Mouse (Mus musculus) macrophage (primary cell): Measurements from ENCODE around the gene P2rx2. TPM values are rescaled to one million over a fixed set of nuclear protein-coding genes. Genes with fewer than 3 reads are reported as not detected.

Experiments used
- H3K27ac ChIP-seq: fragments of 350-480 bp; formaldehyde crosslinking; 2 replicates; pipeline ENCODE4 v1.9.0; 2021
- H3K36me3 ChIP-seq: fragments of 350-480 bp; formaldehyde crosslinking; 2 replicates; pipeline ENCODE4 v1.9.0; 2021; ENCODE audit errors: inconsistent target
- H3K4me3 ChIP-seq: fragments of 350-480 bp; formaldehyde crosslinking; 2 replicates; pipeline ENCODE4 v1.9.0; 2021; ENCODE audit errors: inconsistent target
- H3K79me2 ChIP-seq: fragments of 350-480 bp; formaldehyde crosslinking; 2 replicates; pipeline ENCODE4 v1.9.0; 2021; ENCODE audit errors: inconsistent target
- WGBS: methylation state at CpG from one replicate; pipeline ENCODE4 v1.1.7; 2026; ENCODE audit warnings: inconsistent platforms; ENCODE audit not compliant: missing documents; 5-methylcytosine and 5-hydroxymethylcytosine counted together
- polyA plus RNA-seq: library from polyadenylated mRNA; stranded (reverse); fragments of 250-400 nt; gene quantifications from 3 replicates; pipeline ENCODE4 v1.2.4, GENCODE M21; 2018; ENCODE audit warnings: inconsistent platforms
- total RNA-seq, 78 experiments: library from RNA; depleted of rRNA; stranded (reverse); fragments of 250-400 nt; gene quantifications; 1 replicate in 9 of 78; 2 replicates in 24 of 78; 3 replicates in 43 of 78; 4 replicates in 2 of 78; pipeline ENCODE4 v1.2.4; 2018; ENCODE audit warnings: inconsistent platforms in 56 of 78

P2rx2 gene
- not detected for total RNA-seq (2018; cell fraction: chromatin; rRNA removed)
- total RNA-seq (2018; cell fraction: cytosol; rRNA removed) = not detected
- not detected for total RNA-seq (2018; cell fraction: nucleus; rRNA removed)
- not detected in 3 replicates for polyA plus RNA-seq

- H3K27ac ChIP-seq = no peak within 1 kb of the TSS
- no peaks in the 10 kb centered on the region for H3K36me3 ChIP-seq
- H3K4me3 ChIP-seq = no peak within 1 kb of the TSS
- H3K79me2 ChIP-seq = no peaks in the 10 kb centered on the region
- WGBS = 6% methylated on average over 43 of the region's 43 CpGs
Measured at GRCm38 (mm10) chr5:110342648-110343284, at the start of gene P2rx2. Gene P2rx2, minus strand, starts transcription at chr5:110343212.

GRCm38 (mm10) chr5:110392727-110393126 is 49.7 kb upstream of the P2rx2 start:
- no peak overlapping the region for H3K4me3 ChIP-seq
- WGBS = 98% methylated on average over 5 of the region's 5 CpGs
- no peak overlapping the region for H3K27ac ChIP-seq
- no peaks in the 10 kb centered on the region for H3K79me2 ChIP-seq
- H3K36me3 ChIP-seq = no peaks in the 10 kb centered on the region

GRCm38 (mm10) chr5:110390631-110391030 is 47.6 kb upstream of the P2rx2 start:
- 63% methylated on average over 4 of the region's 4 CpGs for WGBS
- H3K36me3 ChIP-seq = no peaks in the 10 kb centered on the region
- no peak overlapping the region for H3K27ac ChIP-seq
- H3K79me2 ChIP-seq = no peaks in the 10 kb centered on the region; the same call in 1 of the 2 replicates
- H3K4me3 ChIP-seq = no peak overlapping the region

- 58% methylated on average over 8 of the region's 8 CpGs for WGBS
- H3K79me2 ChIP-seq = peaks cover 28% of the 10 kb centered on the region; the same call in 1 of the 2 replicates
- no peak overlapping the region for H3K4me3 ChIP-seq
- H3K36me3 ChIP-seq = no peaks in the 10 kb centered on the region
- H3K27ac ChIP-seq = no peak overlapping the region
Measured at GRCm38 (mm10) chr5:110387332-110387731, 44.3 kb upstream of the P2rx2 start.

GRCm38 (mm10) chr5:110386371-110387330 is 43.6 kb upstream of the P2rx2 start:
- Histone ChIP-seq H3K4me3 (no peak overlapping the region), H3K36me3 (no peaks in the 10 kb centered on the region), H3K27ac (no peak overlapping the region), H3K79me2 (peaks cover 33% of the 10 kb centered on the region; the same call in 1 of the 2 replicates)
- 16% methylated on average over 86 of the region's 90 CpGs for WGBS

- H3K79me2 ChIP-seq = peaks cover 33% of the 10 kb centered on the region; the same call in 1 of the 2 replicates
- H3K27ac ChIP-seq = no peak overlapping the region
- 73% methylated on average over 4 of the region's 4 CpGs for WGBS
- H3K4me3 ChIP-seq = no peak overlapping the region
- no peaks in the 10 kb centered on the region for H3K36me3 ChIP-seq
Measured at GRCm38 (mm10) chr5:110385263-110385662, 42.3 kb upstream of the P2rx2 start.

- Histone ChIP-seq H3K4me3 (no peak overlapping the region), H3K36me3 (no peaks in the 10 kb centered on the region), H3K79me2 (peaks cover 33% of the 10 kb centered on the region; the same call in 1 of the 2 replicates), H3K27ac (no peak overlapping the region)
- 94% methylated on average over 6 of the region's 6 CpGs for WGBS
Measured at GRCm38 (mm10) chr5:110384491-110384890, 41.5 kb upstream of the P2rx2 start.

- Histone ChIP-seq H3K36me3 (peaks cover 31% of the 10 kb centered on the region; the same call in 1 of the 2 replicates), H3K79me2 (peaks cover 30% of the 10 kb centered on the region; the same call in 1 of the 2 replicates), H3K27ac (no peak overlapping the region), H3K4me3 (no peak overlapping the region)
- 97% methylated on average over 4 of the region's 4 CpGs for whole genome bisulfite sequencing
Measured at GRCm38 (mm10) chr5:110379823-110380222, 36.8 kb upstream of the P2rx2 start.

GRCm38 (mm10) chr5:110379086-110379485 is 36.1 kb upstream of the P2rx2 start:
- Histone ChIP-seq H3K36me3 (peaks cover 38% of the 10 kb centered on the region; the same call in 1 of the 2 replicates), H3K79me2 (peaks cover 23% of the 10 kb centered on the region; the same call in 1 of the 2 replicates), H3K27ac (no peak overlapping the region), H3K4me3 (no peak overlapping the region)
- WGBS = 90% methylated on average over 15 of the region's 15 CpGs

GRCm38 (mm10) chr5:110378181-110378583 is 35.2 kb upstream of the P2rx2 start:
- H3K36me3 ChIP-seq = peaks cover 44% of the 10 kb centered on the region; the same call in 1 of the 2 replicates
- H3K79me2 ChIP-seq = peaks cover 14% of the 10 kb centered on the region; the same call in 1 of the 2 replicates
- 89% methylated on average over 15 of the region's 20 CpGs for WGBS
- no peak overlapping the region for H3K27ac ChIP-seq
- no peak overlapping the region for H3K4me3 ChIP-seq

GRCm38 (mm10) chr5:110376802-110377433 is 33.9 kb upstream of the P2rx2 start:
- Histone ChIP-seq H3K4me3 (no peak overlapping the region), H3K36me3 (peaks cover 44% of the 10 kb centered on the region), H3K79me2 (peaks cover 2% of the 10 kb centered on the region; the same call in 1 of the 2 replicates), H3K27ac (no peak overlapping the region)
- 77% methylated on average over 8 of the region's 8 CpGs for WGBS

- no peaks in the 10 kb centered on the region for H3K79me2 ChIP-seq
- peaks cover 12% of the 10 kb centered on the region; the same call in 1 of the 2 replicates for H3K36me3 ChIP-seq
- no peak overlapping the region for H3K4me3 ChIP-seq
- 86% methylated on average over 10 of the region's 11 CpGs for WGBS
- H3K27ac ChIP-seq = no peak overlapping the region
Measured at GRCm38 (mm10) chr5:110363822-110364545, 21.0 kb upstream of the P2rx2 start.

GRCm38 (mm10) chr5:110363179-110363821 is 20.3 kb upstream of the P2rx2 start:
- WGBS = 14% methylated on average over 72 of the region's 72 CpGs
- Histone ChIP-seq H3K27ac (no peak overlapping the region), H3K79me2 (no peaks in the 10 kb centered on the region), H3K4me3 (no peak overlapping the region), H3K36me3 (0 out of 2 replicates have a peak, but pooled peaks cover 6% of the 10 kb centered on the region)
